8 mouse cellular contexts compared by ENCODE assay signal in genomic region chr4:120666358-120667024, GRCm38 (mm10). TPM values are rescaled to one million over a fixed set of nuclear protein-coding genes. Genes with fewer than 3 reads are reported as not detected.
A peak's percentile ranks its signal among the peaks of the same experiment; 100 is the strongest.
DNase-seq lines count a peak whose midpoint lies in the region; ATAC-seq lines count a peak whose summit lies in the region.

Gene Cited4 (plus strand): TSS chr4:120666572.

- H3K9ac ChIP-seq in embryonic facial prominence, embryonic 11.5 days (replicated peaks; ENCODE audit: low read length), result peak within 1 kb of the TSS; percentile 44
- peak within 1 kb of the TSS; percentile 69 for H3K9ac ChIP-seq in intestine, embryonic 16.5 days (ENCODE audit: low read depth, low read length)

- peak; percentile 90 for DNase-seq in adrenal gland, postnatal 25 days
- peak; percentile 94 for DNase-seq in embryonic facial prominence, embryonic 11.5 days (ENCODE audit: low spot score)
- DNase-seq in gonadal fat pad, adult 2 months (ENCODE audit: low read depth), result peak; percentile 60
- DNase-seq in left cerebral cortex, postnatal 25 days (ENCODE audit: low spot score in 2 of 2), result peak; percentile 83 to 89
- DNase-seq in midbrain, embryonic 10.5 days (ENCODE audit: low spot score), result peak; percentile 91
- DNase-seq in right cerebral cortex, postnatal 4 days, result peak; percentile 68
- DNase-seq in yolk sac, embryonic 10.5 days (ENCODE audit: low spot score), result peak; percentile 95

- H3K4me2 ChIP-seq in embryonic facial prominence, embryonic 11.5 days (ENCODE audit: low read depth, low read length), result peak within 1 kb of the TSS; percentile 100
- H3K4me2 ChIP-seq in intestine, embryonic 16.5 days (ENCODE audit: low read depth, low read length), result peak within 1 kb of the TSS; percentile 100

- no peaks in the 10 kb centered on the region for H3K9me3 ChIP-seq in embryonic facial prominence, embryonic 11.5 days (replicated peaks; ENCODE audit: control insufficient read depth, low read length)
- no peaks in the 10 kb centered on the region for H3K9me3 ChIP-seq in intestine, embryonic 16.5 days (ENCODE audit: control insufficient read depth, low read length)
- H3K9me3 ChIP-seq in midbrain, embryonic 10.5 days (replicated peaks), result no peaks in the 10 kb centered on the region

- intact Hi-C loops in left cerebral cortex, postnatal 25 days (cut with DNase I), result loop anchor here (5.0 kb wide), 1 partner anchor 74 kb away; no protein-coding TSS in a partner anchor

- H3K4me1 ChIP-seq in embryonic facial prominence, embryonic 11.5 days (ENCODE audit: control insufficient read depth, insufficient read depth, low read length), result no peaks in the 10 kb centered on the region
- H3K4me1 ChIP-seq in intestine, embryonic 16.5 days (ENCODE audit: control insufficient read depth, insufficient read depth, low read length), result peaks cover 14% of the 10 kb centered on the region; the same call in 1 of the 2 replicates
- H3K4me1 ChIP-seq in midbrain, embryonic 10.5 days, result peaks cover 31% of the 10 kb centered on the region

- H3K27me3 ChIP-seq in embryonic facial prominence, embryonic 11.5 days (ENCODE audit: control insufficient read depth, insufficient read depth, low read length), result peaks cover 20% of the 10 kb centered on the region
- H3K27me3 ChIP-seq in intestine, embryonic 16.5 days (replicated peaks; ENCODE audit: control insufficient read depth, insufficient read depth, low read length), result peaks cover 9% of the 10 kb centered on the region; the same call in 1 of the 2 replicates
- H3K27me3 ChIP-seq in midbrain, embryonic 10.5 days (ENCODE audit: low read depth, poor library complexity, severe bottlenecking), result peaks cover 67% of the 10 kb centered on the region

- peak; percentile 86 for ATAC-seq in embryonic facial prominence, embryonic 11.5 days (replicated peaks; ENCODE audit: insufficient number of reproducible peaks, low FRiP score, low TSS enrichment, low read depth)
- ATAC-seq in intestine, embryonic 16.5 days, result peak; percentile 93

- peak within 1 kb of the TSS; percentile 58 for H3K4me3 ChIP-seq in embryonic facial prominence, embryonic 11.5 days (ENCODE audit: low read depth, low read length)
- H3K4me3 ChIP-seq in intestine, embryonic 16.5 days (ENCODE audit: low read length), result peak within 1 kb of the TSS; percentile 69
- H3K4me3 ChIP-seq in midbrain, embryonic 10.5 days, result peak within 1 kb of the TSS; percentile 82

- no peaks in the 10 kb centered on the region for H3K36me3 ChIP-seq in embryonic facial prominence, embryonic 11.5 days (replicated peaks; ENCODE audit: control insufficient read depth, insufficient read depth, low read depth, low read length)
- H3K36me3 ChIP-seq in intestine, embryonic 16.5 days (ENCODE audit: control insufficient read depth, insufficient read depth, low read length), result no peaks in the 10 kb centered on the region
- no peaks in the 10 kb centered on the region for H3K36me3 ChIP-seq in midbrain, embryonic 10.5 days

- under 1% methylated on average over 49 of the region's 50 CpGs for WGBS in embryonic facial prominence, embryonic 11.5 days
- under 1% methylated on average over 50 of the region's 50 CpGs for WGBS in intestine, embryonic 16.5 days
- WGBS in midbrain, embryonic 10.5 days, result under 1% methylated on average over 50 of the region's 50 CpGs

- no peak within 1 kb of the TSS for H3K27ac ChIP-seq in embryonic facial prominence, embryonic 11.5 days (replicated peaks; ENCODE audit: low read depth, low read length)
- no peak within 1 kb of the TSS for H3K27ac ChIP-seq in intestine, embryonic 16.5 days (ENCODE audit: low read length)
- H3K27ac ChIP-seq in midbrain, embryonic 10.5 days (replicated peaks), result peak within 1 kb of the TSS; percentile 78

RNA-seq across cellular contexts. Expression of gene Cited4, which starts in this region (rescaled TPM):
- 61.7 and 80.0 TPM in 2 replicates for total RNA-seq in adrenal gland, postnatal 25 days (2021)
- 7.1 and 7.6 TPM in 2 replicates for polyA plus RNA-seq in embryonic facial prominence, embryonic 11.5 days (2014; fragmentation: Nextera tagmentation; extraction: Ambion mirVana)
- 87.0 and 168 TPM in 2 replicates for polyA plus RNA-seq in gonadal fat pad, adult 2 months (2012; rRNA removed)
- polyA plus RNA-seq in intestine, embryonic 16.5 days (2015; fragmentation: Nextera tagmentation; extraction: Ambion mirVana), result 1.5 and 2.4 TPM in 2 replicates
- total RNA-seq in left cerebral cortex, postnatal 25 days (2021), result 10 to 100 TPM; 17.9 to 18.8 TPM
- polyA plus RNA-seq in midbrain, embryonic 10.5 days (2016; fragmentation: Nextera tagmentation; extraction: Ambion mirVana), result 8.5 and 12.7 TPM in 2 replicates
